Mouse (Mus musculus) heart, embryonic 15.5 days (tissue): ENCODE results near the gene Gm12117. TPM values are rescaled to one million over a fixed set of nuclear protein-coding genes. Genes with fewer than 3 reads are reported as not detected.

Source experiments
- ATAC-seq: fragments of 200-750 bp; cut with Nextera tagmentation; replicated peaks from 2 replicates; pipeline ENCODE4 v1.8.0; 2017; ENCODE audit warnings: low read depth, moderate TSS enrichment; ENCODE audit not compliant: insufficient number of reproducible peaks, insufficient read depth, low FRiP score
- H3K27ac ChIP-seq: fragments of 300-500 bp; sonication (generic); 2 replicates; pipeline ENCODE4 v1.5.1; 2015; ENCODE audit warnings: mild to moderate bottlenecking, inconsistent platforms
- H3K27me3 ChIP-seq: fragments of 300-500 bp; sonication (generic); 2 replicates; pipeline ENCODE4 v1.6.1; 2015; ENCODE audit warnings: inconsistent platforms
- H3K36me3 ChIP-seq: fragments of 300-500 bp; sonication (generic); 2 replicates; pipeline ENCODE4 v1.6.1; 2015; ENCODE audit warnings: mild to moderate bottlenecking, inconsistent platforms
- H3K4me1 ChIP-seq: fragments of 300-500 bp; sonication (generic); replicated peaks from 2 replicates; pipeline ENCODE4 v1.6.1; 2015; ENCODE audit warnings: inconsistent platforms
- H3K4me2 ChIP-seq: fragments of 300-500 bp; sonication (generic); 2 replicates; pipeline ENCODE4 v1.6.1; 2015; ENCODE audit warnings: inconsistent platforms, mild to moderate bottlenecking, moderate library complexity
- H3K4me3 ChIP-seq: fragments of 300-500 bp; sonication (generic); 2 replicates; pipeline ENCODE4 v1.5.1; 2015; ENCODE audit warnings: mild to moderate bottlenecking, inconsistent platforms
- H3K9ac ChIP-seq: fragments of 300-500 bp; sonication (generic); 2 replicates; pipeline ENCODE4 v1.6.1; 2015; ENCODE audit warnings: mild to moderate bottlenecking, inconsistent platforms
- H3K9me3 ChIP-seq: fragments of 300-500 bp; sonication (generic); replicated peaks from 2 replicates; pipeline ENCODE4 v1.6.1; 2016; ENCODE audit warnings: inconsistent platforms
- WGBS: fragments of 180-500 bp; shearing (Covaris S2); methylation state at CpG from one replicate; pipeline ENCODE4 v1.1.7; 2015; ENCODE audit warnings: mixed read lengths; 5-methylcytosine and 5-hydroxymethylcytosine counted together
- polyA plus RNA-seq: library from polyadenylated mRNA; unstranded; fragments of >200 nt; fragmentation: Nextera tagmentation; extraction: Ambion mirVana; gene quantifications from 2 replicates; pipeline ENCODE4 v1.2.1, GENCODE M21; 2015

The Gm12117 gene
- polyA plus RNA-seq, 1 experiment from 2014 or later = not detected

GRCm38 (mm10) chr11:33234134-33234533 lies 42.4 kb downstream of the Gm12117 start:
- Histone ChIP-seq H3K27me3 (no peaks in the 10 kb centered on the region), H3K36me3 (no peaks in the 10 kb centered on the region), H3K4me1 (no peaks in the 10 kb centered on the region), H3K27ac (no peak overlapping the region), H3K4me2 (no peak overlapping the region), H3K9ac (no peak overlapping the region), H3K9me3 (no peaks in the 10 kb centered on the region), H3K4me3 (no peak overlapping the region)
- WGBS = 69% methylated on average over 3 of the region's 3 CpGs
- no peak for ATAC-seq

- 79% methylated on average over 5 of the region's 5 CpGs for WGBS
- Histone ChIP-seq H3K27me3 (no peaks in the 10 kb centered on the region), H3K27ac (no peak overlapping the region)
These were observed 44.5 kb downstream of the Gm12117 start for GRCm38 (mm10) chr11:33232056-33232455.

GRCm38 (mm10) chr11:33228186-33228585 lies 48.4 kb downstream of the Gm12117 start:
- no peaks in the 10 kb centered on the region for H3K27me3 ChIP-seq
- no peak overlapping the region for H3K4me3 ChIP-seq
- H3K4me1 ChIP-seq = no peaks in the 10 kb centered on the region
- no peak for ATAC-seq
- H3K9ac ChIP-seq = no peak overlapping the region
- no peak overlapping the region for H3K27ac ChIP-seq
- H3K9me3 ChIP-seq = no peaks in the 10 kb centered on the region
- 86% methylated on average over 2 of the region's 2 CpGs for WGBS
- no peaks in the 10 kb centered on the region for H3K36me3 ChIP-seq
- H3K4me2 ChIP-seq = no peak overlapping the region

More at GRCm38 (mm10) chr11:33232056-33232455, 44.5 kb downstream of the Gm12117 start:
- Histone ChIP-seq H3K9ac (no peak overlapping the region), H3K4me1 (no peaks in the 10 kb centered on the region), H3K36me3 (no peaks in the 10 kb centered on the region), H3K4me3 (no peak overlapping the region), H3K9me3 (no peaks in the 10 kb centered on the region), H3K4me2 (no peak overlapping the region)
- no peak for ATAC-seq

- no peak overlapping the region for H3K9ac ChIP-seq
- peaks cover 7% of the 10 kb centered on the region; the same call in 1 of the 2 replicates for H3K4me1 ChIP-seq
- WGBS = 72% methylated on average over 8 of the region's 8 CpGs
- H3K4me3 ChIP-seq = no peak overlapping the region
- H3K27ac ChIP-seq = no peak overlapping the region
- H3K27me3 ChIP-seq = no peaks in the 10 kb centered on the region
- no peak for ATAC-seq
- no peaks in the 10 kb centered on the region for H3K9me3 ChIP-seq
- H3K36me3 ChIP-seq = no peaks in the 10 kb centered on the region
- H3K4me2 ChIP-seq = no peak overlapping the region
These were observed 50.0 kb downstream of the Gm12117 start for GRCm38 (mm10) chr11:33226516-33226915.

Other genes starting within 250 kb of the Gm12117 start
- gene Fgf18, start 129.3 kb downstream of the Gm12117 start, polyA plus RNA-seq = 9.1 and 9.5 TPM in 2 replicates
- gene Npm1, start 113.5 kb downstream of the Gm12117 start, polyA plus RNA-seq = 392 and 425 TPM in 2 replicates
- 0.08 and 0.27 TPM in 2 replicates for gene Tlx3, start 73.1 kb downstream of the Gm12117 start, polyA plus RNA-seq
- gene Ranbp17, start 237.0 kb upstream of the Gm12117 start, polyA plus RNA-seq = 3.1 and 4.2 TPM in 2 replicates